Mouse (Mus musculus) adrenal gland, postnatal 36 days (tissue): Measurements from ENCODE around the gene Apba1. TPM values are rescaled to one million over a fixed set of nuclear protein-coding genes. Genes with fewer than 3 reads are reported as not detected.

ENCODE experiments used
- DNase-seq, 2 experiments: peaks; one replicate each; pipeline ENCODE4 v3.0.0; 2021; ENCODE audit warnings: mixed read lengths in 1 of 2
- total RNA-seq, 2 experiments: library from RNA; stranded (reverse); gene quantifications; 2 replicates each; pipeline ENCODE4 v1.2.3; 2021

Apba1 gene
- total RNA-seq, 2 experiments from 2014 or later = 3.1 to 3.9 TPM

DNA sequence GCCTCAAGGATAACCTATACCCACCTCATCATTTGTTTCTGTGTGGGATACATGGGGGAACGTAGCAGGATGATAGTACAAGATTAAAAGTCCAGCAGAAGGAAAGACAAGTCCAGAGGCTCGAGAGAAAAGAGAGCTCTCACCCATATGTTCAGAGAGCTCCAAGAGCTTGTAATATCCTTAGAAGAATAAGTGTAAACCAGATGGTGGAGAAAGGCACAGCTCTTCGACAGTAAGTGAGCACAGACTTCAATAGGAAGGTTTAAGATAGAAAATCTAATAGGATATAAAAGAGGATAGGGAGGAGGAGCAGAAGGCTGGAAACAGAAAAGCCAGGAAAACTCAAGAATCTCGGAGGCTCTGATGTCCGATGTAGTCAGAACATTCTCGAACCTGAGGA is 115.8 kb downstream of the Apba1 start:
- no peak for DNase-seq

DNA sequence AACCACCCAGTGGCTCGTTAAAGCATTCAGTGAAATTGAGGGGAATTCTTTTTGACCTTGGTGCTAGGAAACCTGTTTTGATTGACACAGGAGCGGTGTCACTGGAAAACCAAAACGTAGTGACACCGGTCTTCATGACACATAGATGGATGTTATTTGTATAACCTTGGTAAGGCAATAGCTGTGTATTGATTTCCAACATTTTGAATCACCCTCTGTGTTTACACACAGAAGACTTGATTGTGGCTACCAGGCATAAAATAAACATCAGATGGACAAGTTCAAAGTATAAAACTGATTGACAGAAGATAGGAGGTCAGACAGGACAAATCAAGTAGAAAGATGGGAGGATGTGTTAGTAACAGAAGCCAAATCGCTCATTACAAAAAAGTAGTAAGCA is 117.1 kb downstream of the Apba1 start:
- DNase-seq = no peak

DNA sequence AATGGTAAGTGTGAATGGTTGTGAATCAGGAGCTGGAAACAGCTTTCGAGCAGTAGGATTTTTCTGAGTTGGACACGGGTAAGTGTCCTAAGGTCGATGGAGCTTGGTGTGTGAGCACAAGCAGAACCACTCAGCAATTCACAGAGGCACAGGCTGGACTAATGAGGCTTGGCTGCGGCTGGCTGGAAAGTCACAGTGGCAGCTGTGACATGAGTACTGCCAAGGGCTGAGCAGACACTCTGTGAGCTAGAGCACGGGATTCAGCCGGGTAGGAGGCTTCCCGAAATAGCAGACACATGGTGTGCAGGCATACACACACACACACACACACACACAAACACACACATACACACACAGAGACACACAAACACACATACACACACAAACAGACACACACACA is 121.2 kb downstream of the Apba1 start:
- no peak for DNase-seq

DNA sequence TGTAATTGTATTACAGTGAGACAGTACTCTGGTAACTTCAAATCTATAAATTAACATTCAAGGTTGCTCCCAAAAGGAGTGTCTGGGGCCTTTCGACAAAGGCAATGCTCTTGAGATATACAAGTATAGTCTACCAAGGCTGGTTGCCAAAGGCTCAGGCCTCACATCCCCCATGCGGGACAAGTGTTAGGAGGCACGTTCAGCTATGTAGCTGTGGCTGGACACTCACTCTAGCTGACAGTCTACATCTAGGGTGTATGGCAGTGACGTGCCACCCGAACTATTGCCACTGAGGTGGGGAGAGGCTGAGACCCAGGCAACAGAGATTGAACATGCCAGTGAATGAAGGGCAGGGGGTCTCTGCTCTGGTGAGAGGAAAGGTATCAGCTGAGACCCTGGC is 127.5 kb downstream of the Apba1 start:
- no peak for DNase-seq

DNA sequence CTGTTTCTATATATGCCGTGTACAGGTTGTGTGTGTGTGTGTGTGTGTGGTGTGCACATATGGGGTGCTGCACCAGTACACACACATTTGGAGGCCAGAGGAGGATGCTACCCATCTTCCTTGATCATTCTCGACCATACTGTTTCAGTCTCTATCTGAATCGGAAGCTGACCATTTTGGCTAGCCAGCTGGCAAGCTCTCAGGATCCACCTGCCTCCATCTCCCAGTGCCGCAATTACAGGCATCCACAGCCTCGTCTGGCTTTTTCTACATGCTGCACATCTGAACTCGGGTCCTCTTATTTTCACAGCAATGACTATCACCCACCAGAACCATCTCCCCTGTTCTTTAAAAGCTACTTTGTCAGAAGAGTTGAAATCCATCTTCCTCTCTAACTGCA is 132.7 kb downstream of the Apba1 start:
- no peak for DNase-seq

DNA sequence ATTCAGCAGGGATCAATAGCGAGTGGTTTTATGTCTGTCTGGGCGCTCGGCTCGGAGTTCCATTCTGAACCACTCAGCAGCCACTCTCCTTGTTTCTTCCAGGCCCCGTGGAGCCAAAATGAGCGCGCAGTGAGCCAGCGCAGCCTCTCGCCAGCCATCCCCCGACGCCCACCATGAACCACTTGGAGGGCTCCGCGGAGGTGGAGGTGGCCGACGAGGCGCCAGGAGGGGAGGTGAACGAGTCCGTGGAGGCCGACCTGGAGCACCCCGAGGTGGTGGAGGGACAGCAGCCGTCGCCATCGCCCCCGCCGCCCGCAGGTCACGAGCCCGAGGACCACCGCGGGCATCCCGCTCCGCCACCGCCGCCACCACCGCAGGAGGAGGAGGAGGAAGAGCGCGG is 133.9 kb downstream of the Apba1 start:
- DNase-seq = no peak

DNA sequence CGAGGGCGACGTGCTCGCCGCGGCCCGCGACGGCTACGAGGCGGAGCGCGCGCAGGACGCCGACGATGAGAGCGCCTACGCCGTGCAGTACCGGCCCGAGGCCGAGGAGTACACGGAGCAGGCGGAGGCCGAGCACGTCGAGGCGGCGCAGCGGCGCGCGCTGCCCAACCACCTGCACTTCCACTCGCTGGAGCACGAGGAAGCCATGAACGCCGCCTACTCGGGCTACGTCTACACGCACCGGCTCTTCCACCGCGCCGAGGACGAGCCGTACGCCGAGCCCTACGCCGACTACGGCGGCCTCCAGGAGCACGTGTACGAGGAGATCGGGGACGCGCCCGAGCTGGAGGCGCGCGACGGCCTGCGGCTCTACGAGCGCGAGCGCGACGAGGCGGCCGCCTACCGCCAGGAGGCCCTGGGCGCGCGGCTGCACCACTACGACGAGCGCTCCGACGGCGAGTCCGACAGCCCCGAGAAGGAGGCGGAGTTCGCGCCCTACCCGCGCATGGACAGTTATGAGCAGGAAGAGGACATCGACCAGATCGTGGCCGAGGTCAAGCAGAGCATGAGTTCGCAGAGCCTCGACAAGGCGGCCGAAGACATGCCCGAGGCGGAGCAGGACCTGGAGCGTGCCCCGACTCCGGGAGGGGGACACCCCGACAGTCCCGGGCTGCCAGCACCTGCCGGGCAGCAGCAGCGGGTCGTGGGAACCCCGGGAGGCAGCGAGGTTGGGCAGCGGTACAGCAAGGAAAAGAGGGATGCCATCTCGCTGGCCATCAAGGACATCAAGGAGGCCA is 134.6 kb downstream of the Apba1 start:
- DNase-seq = peak; percentile 38 to 42

DNA sequence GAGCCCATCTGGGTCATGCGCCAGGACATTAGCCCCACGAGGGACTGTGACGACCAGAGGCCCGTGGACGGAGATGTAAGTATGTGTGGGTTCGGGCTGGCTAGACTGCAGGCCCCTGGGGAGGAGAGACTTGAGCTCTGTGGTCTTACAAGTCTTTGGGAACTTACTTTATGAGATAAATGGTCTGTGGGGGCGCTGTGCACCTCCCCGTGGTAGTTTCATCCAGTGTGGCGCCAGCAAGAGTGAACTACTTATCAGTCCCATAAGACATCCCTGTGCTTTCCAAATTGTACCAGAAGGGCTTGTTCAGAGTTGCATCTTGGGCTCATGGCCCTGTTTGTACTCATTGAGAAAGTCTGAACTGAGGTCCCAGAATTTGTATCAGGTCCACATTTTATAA is 135.3 kb downstream of the Apba1 start:
- no peak for DNase-seq

DNA sequence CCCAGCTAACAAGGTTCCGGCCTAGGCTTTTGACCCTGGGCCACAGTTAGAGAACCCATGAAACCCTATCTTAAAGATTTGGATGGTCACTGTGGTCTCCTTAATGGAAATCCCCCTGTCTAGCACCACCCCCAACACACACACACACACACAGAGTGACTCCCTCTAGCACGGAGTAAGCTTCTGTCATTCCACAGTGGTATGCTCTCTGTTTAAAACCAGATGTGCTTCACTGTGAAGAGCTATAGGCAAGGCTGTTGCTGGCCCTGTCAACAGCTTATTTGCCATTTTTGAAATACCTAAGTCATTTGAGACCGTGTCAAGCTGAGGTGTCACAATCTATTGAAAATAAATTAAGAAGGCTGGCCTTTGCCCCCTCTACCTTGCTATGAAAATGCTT is 136.1 kb downstream of the Apba1 start:
- no peak for DNase-seq

DNA sequence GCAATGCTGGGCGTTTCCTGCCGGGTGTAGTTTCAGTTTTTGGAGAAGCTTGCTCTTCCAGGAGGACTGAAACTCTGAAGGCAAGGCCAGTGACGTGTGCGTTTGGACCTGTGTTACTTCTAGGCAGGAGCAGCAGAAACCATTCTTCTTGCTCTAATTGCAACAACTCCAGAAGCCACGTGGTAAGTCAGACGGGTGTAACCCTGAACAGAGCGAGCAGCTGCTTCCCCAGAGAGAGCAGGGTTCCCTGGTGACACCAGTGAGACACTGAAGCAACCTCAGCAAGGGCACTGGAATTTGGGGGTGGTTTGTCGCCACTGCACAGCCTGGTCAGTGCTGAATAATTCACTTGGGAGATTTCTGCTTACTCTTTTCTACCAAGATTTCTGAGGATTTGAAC is 138.2 kb downstream of the Apba1 start:
- peak; percentile 5 to 22 for DNase-seq

DNA sequence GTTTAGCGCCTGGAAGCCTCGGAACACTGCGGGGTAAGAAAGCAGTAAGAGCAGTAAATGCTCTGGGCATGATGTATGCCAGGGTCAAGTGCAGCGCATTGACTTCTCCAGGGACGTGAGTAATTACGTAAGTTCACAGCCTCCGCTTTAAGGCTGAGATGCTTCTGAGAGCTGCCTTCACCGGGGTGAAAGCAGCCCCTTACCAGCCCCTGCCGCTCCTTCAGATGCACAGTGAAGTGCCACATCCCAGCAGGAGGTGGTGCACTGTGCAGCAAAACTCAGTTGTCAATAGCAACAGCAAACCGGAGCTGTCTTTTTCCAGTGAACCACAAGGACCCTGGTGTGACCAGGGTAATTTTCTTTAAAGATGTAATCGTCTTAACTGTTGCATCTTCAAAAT is 139.8 kb downstream of the Apba1 start:
- DNase-seq = no peak

DNA sequence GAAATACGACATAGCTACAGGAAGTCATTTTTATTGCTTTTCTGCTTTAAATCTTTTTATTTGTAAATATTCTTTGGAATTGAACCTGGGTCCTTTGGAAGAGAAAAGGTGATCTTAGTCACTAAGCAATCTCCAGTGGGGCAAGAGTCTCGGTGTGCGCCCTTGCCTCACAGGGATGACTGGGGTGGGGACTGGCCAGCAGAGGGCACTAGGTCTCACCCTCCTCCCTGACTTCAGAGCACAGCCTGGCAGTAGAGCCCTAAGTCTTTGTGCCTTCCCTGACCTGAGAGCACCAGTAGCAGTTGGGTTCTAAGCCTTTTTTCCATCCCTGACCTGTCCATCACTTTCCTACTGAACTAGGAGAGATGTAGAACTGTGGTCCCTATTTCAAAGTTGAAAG is 142.5 kb downstream of the Apba1 start:
- peak; percentile 47 to 66 for DNase-seq

DNA sequence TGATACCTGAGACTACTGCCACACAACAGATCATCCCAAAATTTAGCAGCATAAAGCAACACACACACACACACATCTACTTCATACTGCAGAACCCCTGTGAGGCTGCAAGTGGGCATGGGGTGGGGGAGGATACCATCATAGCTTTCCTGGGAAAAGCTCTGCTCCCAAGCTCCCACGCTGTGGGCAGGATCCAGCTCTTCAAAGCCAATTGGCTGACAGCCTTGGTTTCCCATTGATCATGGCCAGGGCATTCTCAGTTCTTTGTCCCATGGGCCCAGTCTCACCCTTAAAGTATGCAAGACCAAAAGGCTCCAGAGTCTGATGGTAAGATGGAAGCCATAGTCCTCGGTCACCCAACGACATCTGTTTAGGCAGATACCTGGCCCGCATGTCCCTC is 143.1 kb downstream of the Apba1 start:
- no peak for DNase-seq

DNA sequence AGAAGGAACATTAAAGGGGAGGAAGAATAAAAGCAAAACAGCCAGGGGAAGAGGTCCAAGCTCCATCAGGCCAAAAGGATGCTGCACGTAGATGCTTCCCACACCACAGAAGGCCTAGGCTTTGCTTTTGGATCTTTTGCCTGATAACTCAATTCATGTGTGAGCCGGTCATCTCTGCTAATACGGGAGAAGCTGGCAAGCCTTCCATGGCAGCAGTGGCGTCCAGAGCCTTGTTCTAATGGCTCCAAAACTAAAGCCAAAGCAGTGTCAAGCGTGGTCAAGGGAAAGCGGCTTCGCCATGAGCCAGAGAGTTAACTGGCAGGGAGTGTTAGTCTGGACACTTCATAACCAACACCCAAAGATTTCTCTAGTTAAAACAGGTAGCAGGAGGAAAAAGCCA is 144.4 kb downstream of the Apba1 start:
- DNase-seq = no peak

DNA sequence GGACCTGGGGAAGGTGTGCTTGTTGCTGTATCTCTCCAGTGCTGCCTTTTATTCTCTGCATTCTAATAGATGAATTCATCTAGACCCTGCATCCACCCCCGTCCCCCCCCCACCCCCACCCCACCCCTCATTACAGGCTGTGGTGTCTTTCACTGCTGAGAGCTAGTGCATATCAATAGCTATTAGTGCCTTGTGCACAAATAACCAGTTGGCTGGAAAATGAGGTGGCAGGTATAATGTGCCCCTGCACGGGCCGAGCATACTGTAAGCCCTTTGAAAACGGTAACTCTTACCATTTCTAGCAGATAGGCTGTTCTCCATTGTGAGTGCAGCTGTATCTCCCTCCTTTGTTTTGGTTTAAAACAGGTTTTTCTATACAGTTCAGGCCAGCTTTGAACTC is 146.2 kb downstream of the Apba1 start:
- DNase-seq = no peak

DNA sequence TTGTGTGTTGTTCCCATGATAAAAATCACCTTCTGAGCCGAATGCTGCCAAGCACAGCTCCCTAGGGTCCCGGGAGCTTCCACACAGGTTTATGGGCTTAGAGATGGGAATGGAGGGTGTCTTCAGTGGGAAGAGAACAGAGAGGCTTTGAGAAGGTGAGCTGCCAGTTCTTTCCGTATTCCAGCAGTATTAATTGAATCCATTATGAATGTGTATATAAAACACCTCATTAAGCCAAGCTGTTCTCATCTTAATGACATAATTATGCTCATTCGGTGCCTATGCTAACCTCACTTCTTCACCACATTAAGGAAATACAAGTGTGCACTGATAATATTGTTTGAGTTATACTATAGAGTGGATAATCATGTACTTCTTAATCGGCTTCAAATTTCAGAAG is 147.1 kb downstream of the Apba1 start:
- DNase-seq = no peak

DNA sequence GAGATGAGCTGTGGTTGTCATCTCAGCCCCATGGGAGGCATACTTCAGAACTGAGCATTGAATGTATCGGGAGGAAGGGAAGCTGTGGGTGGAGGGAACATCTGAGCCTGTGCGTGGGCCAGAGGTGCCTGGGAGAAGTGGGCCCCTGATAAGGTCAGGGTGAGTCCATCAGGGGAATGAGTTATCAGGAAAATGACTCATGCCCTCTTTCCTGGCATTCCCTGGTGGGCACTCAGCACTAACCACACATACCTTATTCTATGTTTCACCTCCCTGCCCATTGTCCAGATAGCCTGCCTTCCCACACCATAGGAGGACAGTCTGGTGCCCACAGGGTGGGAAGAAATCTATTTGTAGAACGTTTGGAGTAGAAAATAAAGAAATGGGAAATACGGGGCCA is 151.7 kb downstream of the Apba1 start:
- DNase-seq = no peak

DNA sequence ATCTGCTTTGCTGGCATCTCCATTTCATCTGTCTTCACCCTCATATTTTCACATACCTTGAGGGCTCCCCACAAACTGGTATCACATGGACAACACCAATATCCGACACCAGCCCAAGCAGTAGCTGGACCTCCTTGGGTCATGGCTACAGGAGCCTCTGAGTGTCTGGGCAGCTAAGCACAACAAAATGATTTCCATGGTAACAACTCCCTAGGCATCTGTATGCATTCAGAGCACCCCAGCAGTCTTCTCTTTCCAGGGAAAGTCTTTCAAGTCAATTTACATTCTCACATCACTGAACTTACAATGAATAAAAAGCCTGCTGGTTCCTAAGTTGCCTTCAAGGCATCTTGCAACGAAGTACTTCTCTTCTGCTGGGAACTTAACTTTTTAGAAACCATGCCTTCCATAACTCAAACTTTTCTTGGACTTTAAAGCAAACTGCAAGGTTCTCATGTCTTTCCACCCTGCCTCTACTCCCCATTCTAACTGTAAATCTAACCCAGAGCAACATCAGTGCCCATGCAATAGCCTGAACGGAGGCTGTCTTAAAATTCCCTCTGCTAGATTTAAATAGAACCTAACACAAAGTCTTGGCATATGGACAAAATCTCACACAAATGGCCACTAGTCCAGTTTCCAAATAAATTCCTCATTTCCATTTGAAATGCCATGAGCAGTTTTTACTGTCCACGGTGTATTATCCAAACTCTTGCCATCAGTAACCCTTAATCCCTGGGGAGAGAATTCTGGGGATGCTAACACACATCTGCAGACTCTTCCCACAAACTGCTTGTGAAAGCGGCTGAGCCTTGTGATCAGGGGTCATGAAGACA is 160.9 kb downstream of the Apba1 start:
- no peak for DNase-seq

DNA sequence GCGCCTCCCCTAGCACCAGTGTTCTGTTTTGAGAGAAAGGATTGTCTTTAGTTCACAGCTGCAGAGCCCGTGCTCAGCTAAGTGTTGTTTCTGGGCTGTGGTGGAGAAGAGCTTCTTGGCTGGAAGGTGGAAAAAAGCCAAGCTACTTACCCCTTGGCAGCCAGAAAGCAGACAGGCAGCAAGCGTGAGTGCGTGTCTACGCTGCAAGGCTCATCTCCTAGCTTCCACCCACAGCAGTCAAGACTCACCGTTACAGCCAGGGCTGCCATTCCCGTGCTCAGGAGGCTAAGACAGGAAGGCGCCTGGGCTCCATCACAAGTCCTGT is 161.5 kb downstream of the Apba1 start:
- no peak for DNase-seq

DNA sequence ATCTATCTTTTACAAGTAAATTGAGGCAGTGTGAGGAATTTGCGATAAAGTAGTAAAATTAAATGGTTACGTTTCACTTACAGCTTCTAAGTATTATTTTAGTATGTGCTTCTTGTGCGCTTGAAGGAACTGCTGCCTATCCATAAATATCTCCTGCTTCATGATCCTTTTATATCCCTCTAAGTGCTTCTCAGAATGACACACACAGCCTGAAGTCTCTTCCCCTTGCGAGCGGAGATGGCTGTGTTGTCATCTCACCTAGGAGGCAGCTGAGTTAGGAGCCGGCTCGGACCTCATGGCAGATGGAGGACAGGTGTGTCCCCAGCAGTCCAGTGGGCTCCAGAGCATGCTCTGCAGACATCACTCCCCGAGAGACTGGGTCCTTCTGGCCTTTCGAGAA is 163.9 kb downstream of the Apba1 start:
- no peak for DNase-seq

DNA sequence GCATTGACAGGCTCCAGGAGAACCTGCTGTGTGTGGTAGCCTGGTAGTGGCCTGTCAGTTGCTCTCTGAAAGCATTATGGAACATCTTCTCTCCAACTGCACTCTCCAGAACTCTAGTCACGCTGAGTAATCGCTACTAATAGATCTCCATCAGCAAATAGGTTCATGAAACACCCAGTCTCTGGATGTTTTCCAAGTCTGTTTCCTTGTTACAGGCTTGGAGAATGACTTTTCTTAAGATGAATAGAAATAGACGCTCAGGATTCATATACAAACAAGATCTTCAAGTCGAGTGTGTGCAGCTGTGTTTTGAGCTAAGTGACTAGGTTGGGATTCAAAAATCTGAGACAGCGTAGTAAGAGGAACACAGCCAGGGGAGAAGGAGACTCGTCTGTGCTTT is 165.4 kb downstream of the Apba1 start:
- DNase-seq = no peak

DNA sequence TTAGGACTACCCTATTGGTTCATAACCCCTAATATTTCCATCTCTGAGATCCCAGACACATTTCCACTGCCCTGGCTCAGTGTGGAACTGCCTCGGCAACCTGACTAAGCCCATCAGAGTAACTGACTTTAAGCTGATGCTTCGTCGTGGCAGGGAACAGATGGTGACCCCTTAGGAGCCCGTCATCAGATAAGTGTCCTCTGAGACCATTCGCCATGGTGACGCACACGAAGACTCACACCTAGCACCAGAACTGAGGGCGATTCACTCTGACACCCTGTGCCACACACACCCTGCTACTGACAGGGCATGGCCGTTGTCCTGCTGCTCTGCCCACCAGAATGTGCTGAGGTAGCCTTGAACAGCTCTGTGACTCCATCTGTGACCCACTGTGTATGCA is 166.1 kb downstream of the Apba1 start:
- DNase-seq = no peak

DNA sequence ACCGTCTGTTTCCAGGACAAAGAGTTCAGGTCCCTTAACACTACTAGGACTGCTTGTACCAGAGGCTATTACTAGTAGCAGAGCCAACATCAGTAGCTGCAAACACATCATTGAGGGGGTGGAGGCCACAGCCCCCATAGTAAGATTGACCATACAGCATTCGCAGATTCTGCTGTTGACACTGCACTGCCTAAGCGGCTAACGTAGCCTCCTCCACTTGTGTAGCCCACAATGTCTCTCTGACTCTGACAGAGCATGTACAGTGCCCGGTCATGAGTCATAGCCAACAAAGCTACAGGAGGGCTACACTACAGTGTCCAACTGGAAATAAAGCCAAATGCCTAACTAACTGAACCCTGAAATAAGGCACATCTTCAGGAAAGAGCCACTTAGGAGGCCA is 166.9 kb downstream of the Apba1 start:
- DNase-seq = no peak

DNA sequence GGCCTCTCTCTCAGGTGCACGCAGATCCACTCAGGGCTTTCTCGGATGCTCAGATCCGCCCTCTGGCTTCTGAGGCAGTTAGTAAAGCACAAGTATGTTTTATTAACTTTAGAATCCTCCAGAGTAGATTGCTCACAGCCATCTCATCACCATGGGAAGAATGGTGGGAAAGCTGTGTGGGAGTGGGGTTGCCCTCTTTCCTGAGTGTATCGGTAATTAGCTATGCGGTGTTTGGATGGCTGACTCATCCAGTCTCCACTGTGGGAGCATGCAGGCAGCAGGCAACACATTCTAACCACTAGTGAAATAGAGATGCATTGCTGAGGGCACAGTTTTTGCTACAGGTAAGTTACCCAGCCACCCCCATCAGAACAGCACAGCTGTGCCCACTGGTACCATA is 172.1 kb downstream of the Apba1 start:
- DNase-seq = no peak
